Mouse (Mus musculus) stomach, embryonic 14.5 days (tissue): Measurements from ENCODE around the gene Slco2a1. TPM values are rescaled to one million over a fixed set of nuclear protein-coding genes. Genes with fewer than 3 reads are reported as not detected.

Source experiments
- ATAC-seq: fragments of 200-750 bp; cut with Nextera tagmentation; 2 replicates; pipeline ENCODE4 v1.8.0; 2017; ENCODE audit warnings: low read depth, moderate TSS enrichment; ENCODE audit not compliant: insufficient number of reproducible peaks, insufficient read depth, low FRiP score
- H3K27ac ChIP-seq: fragments of 300-500 bp; sonication (generic); 2 replicates; pipeline ENCODE4 v1.5.1; 2014; ENCODE audit warnings: mild to moderate bottlenecking, low read length, moderate library complexity, mixed read lengths
- H3K27me3 ChIP-seq: fragments of 300-500 bp; sonication (generic); 2 replicates; pipeline ENCODE4 v1.6.1; 2014; ENCODE audit warnings: low read length, control low read depth, mixed read lengths; ENCODE audit not compliant: control insufficient read depth, insufficient read depth
- H3K36me3 ChIP-seq: fragments of 300-500 bp; sonication (generic); 2 replicates; pipeline ENCODE4 v1.6.1; 2014; ENCODE audit warnings: mild to moderate bottlenecking, control low read depth, low read length, moderate library complexity, mixed read lengths; ENCODE audit not compliant: control insufficient read depth, insufficient read depth
- H3K4me1 ChIP-seq: fragments of 300-500 bp; sonication (generic); 2 replicates; pipeline ENCODE4 v1.6.1; 2014; ENCODE audit warnings: low read length, control low read depth, mixed read lengths; ENCODE audit not compliant: control insufficient read depth, insufficient read depth
- H3K4me2 ChIP-seq: fragments of 300-500 bp; sonication (generic); replicated peaks from 2 replicates; pipeline ENCODE4 v1.6.1; 2014; ENCODE audit warnings: low read depth, low read length, control low read depth
- H3K4me3 ChIP-seq: fragments of 300-500 bp; sonication (generic); 2 replicates; pipeline ENCODE4 v1.5.1; 2014; ENCODE audit warnings: low read depth, low read length, control low read depth
- H3K9ac ChIP-seq: fragments of 300-500 bp; sonication (generic); replicated peaks from 2 replicates; pipeline ENCODE4 v1.6.1; 2014; ENCODE audit warnings: low read depth, mild to moderate bottlenecking, control low read depth, low read length, moderate library complexity, mixed read lengths
- H3K9me3 ChIP-seq: fragments of 300-500 bp; sonication (generic); 2 replicates; pipeline ENCODE4 v1.6.1; 2016; ENCODE audit warnings: low read depth, low read length, control low read depth; ENCODE audit not compliant: control insufficient read depth
- WGBS: fragments of 180-500 bp; shearing (Covaris S2); extraction: QIAGEN DNeasy Blood & Tissue Kit; methylation state at CpG from one replicate; pipeline ENCODE4 v1.1.7; 2014; 5-methylcytosine and 5-hydroxymethylcytosine counted together
- polyA plus RNA-seq: library from polyadenylated mRNA; unstranded; fragments of >200 nt; fragmentation: Nextera tagmentation; extraction: Ambion mirVana; gene quantifications from 2 replicates; pipeline ENCODE4 v1.2.1, GENCODE M21; 2014

The Slco2a1 gene
- polyA plus RNA-seq, 1 experiment from 2014 or later, result 9.1 TPM

DNA sequence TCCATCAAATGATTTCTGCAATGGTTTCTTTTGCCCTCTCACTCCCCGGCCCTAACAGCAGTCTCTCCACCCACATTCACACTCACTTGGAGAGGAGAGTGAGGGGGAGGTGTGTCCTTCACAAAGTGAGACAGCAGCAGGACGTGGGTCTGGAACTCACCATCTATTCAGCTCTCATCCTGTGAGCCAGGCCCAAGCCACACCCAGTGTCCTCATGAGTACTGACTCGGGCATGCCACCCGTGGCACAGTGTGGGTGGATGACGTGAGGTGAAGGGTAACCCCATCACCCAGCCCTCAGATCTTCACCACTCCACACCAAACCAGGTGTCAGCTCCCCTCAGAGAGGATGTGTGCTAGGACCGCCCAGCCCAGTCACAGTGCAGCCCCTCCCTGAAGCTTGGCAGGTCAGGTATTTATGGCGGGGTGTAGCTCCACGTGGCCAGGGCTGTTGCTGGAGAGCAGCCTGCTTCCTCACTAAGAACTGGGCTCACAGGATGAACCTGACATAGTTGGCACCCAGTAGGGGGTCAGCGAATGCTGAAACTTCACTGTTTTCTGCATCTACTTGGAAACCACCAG, 146.0 kb downstream of the Slco2a1 start:
- Histone ChIP-seq H3K4me3 (no peak overlapping the region), H3K36me3 (no peaks in the 10 kb centered on the region), H3K9ac (no peak overlapping the region), H3K27me3 (no peaks in the 10 kb centered on the region), H3K9me3 (no peaks in the 10 kb centered on the region), H3K4me2 (no peak overlapping the region), H3K27ac (no peak overlapping the region), H3K4me1 (no peaks in the 10 kb centered on the region)
- ATAC-seq, result peak; percentile 54
- WGBS, result 44% methylated on average over 9 of the region's 9 CpGs

- Histone ChIP-seq H3K9ac (no peak overlapping the region), H3K27me3 (no peaks in the 10 kb centered on the region), H3K4me3 (no peak overlapping the region), H3K27ac (no peak overlapping the region), H3K36me3 (no peaks in the 10 kb centered on the region), H3K4me1 (peaks cover 3% of the 10 kb centered on the region; the same call in 1 of the 2 replicates), H3K9me3 (no peaks in the 10 kb centered on the region), H3K4me2 (no peak overlapping the region)
- 74% methylated on average over 6 of the region's 6 CpGs for WGBS
- ATAC-seq, result no peak
These were observed 151.0 kb downstream of the Slco2a1 start for GRCm38 (mm10) chr9:103139481-103139880.

DNA sequence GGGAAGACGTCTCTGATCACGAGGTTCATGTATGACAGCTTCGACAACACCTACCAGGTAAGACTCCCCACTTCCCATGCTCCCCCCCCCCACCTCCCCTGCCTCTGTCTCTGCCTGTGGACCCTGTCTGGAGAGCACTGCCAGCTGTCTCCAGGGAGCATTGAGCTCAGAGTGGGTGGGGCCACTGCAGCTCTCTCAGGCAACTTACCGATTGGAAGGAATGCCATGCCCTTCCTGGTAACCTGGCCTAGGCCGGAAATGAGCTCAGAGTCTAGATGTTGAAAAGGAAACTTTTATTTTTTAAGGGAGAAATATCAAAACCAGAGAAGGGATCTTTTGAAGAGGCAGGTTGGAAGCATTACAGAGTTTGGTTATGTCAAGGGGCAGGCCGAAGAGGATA, 151.9 kb downstream of the Slco2a1 start:
- no peak overlapping the region for H3K4me3 ChIP-seq
- no peak for ATAC-seq
- 84% methylated on average over 6 of the region's 6 CpGs for WGBS

DNA sequence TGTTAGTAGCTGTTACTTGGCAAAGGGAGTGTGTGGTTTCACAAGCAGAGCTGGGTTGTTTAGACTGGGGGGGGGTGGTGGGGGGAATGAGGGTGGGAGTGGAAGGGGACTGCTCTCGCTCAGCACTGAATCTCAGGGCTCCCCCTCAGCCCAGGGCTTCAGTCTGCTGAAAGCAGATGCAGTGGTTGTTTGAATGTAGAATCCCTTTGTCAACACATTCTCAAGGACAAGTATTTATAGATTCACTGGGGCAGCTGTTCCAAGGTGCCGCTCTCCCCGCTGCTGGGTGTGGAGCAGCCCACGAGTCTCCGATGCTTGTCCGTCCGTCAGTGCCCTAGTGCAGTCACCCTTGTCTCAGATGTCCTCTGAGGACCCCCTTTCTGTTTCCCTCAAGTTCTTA, 152.8 kb downstream of the Slco2a1 start:
- 79% methylated on average over 7 of the region's 7 CpGs for WGBS
- peaks cover 3% of the 10 kb centered on the region; the same call in 1 of the 2 replicates for H3K4me1 ChIP-seq

More for the DNA sequence above, 151.9 kb downstream of the Slco2a1 start:
- Histone ChIP-seq H3K36me3 (no peaks in the 10 kb centered on the region), H3K4me1 (peaks cover 3% of the 10 kb centered on the region; the same call in 1 of the 2 replicates), H3K9me3 (no peaks in the 10 kb centered on the region), H3K27me3 (no peaks in the 10 kb centered on the region), H3K27ac (no peak overlapping the region), H3K4me2 (no peak overlapping the region), H3K9ac (no peak overlapping the region)

GRCm38 (mm10) chr9:103143881-103144280, 155.4 kb downstream of the Slco2a1 start:
- Histone ChIP-seq H3K36me3 (no peaks in the 10 kb centered on the region), H3K9me3 (no peaks in the 10 kb centered on the region), H3K4me1 (peaks cover 3% of the 10 kb centered on the region; the same call in 1 of the 2 replicates), H3K4me2 (no peak overlapping the region), H3K27me3 (no peaks in the 10 kb centered on the region), H3K9ac (no peak overlapping the region), H3K4me3 (no peak overlapping the region), H3K27ac (no peak overlapping the region)
- ATAC-seq, result 0 out of 2 replicates have a peak, but pooled peaks have one; percentile 6
- WGBS, result 36% methylated on average over 4 of the region's 4 CpGs

More for the DNA sequence above, 152.8 kb downstream of the Slco2a1 start:
- Histone ChIP-seq H3K36me3 (no peaks in the 10 kb centered on the region), H3K27ac (no peak overlapping the region), H3K4me2 (no peak overlapping the region), H3K9me3 (no peaks in the 10 kb centered on the region), H3K27me3 (no peaks in the 10 kb centered on the region), H3K9ac (no peak overlapping the region), H3K4me3 (no peak overlapping the region)
- no peak for ATAC-seq

DNA sequence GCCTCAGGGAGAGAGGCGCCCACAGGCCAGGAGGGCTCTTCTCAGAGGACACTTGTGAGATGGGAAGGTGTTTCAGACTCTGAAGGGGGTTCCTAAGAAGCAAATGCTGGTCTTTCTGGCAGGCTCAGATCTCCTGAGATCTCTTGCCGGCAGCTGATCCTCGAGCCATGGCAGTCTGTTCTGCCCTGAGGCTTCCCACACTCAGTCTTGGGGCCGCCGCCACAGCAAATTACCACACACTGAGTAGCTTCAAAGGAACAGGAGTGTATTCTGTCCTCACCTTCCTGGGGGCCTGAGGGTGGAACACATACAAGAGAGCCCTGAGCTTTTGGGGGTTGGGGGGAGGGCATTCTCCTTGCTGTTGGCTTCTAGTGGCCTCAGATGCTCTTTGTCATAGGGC, 156.8 kb downstream of the Slco2a1 start:
- ATAC-seq, result no peak
- Histone ChIP-seq H3K9me3 (no peaks in the 10 kb centered on the region), H3K4me2 (no peak overlapping the region), H3K4me3 (no peak overlapping the region), H3K36me3 (no peaks in the 10 kb centered on the region), H3K4me1 (peaks cover 3% of the 10 kb centered on the region; the same call in 1 of the 2 replicates), H3K27ac (no peak overlapping the region), H3K9ac (no peak overlapping the region), H3K27me3 (no peaks in the 10 kb centered on the region)
- WGBS, result 49% methylated on average over 5 of the region's 5 CpGs

Other genes with a start within 250 kb of the Slco2a1 start
- gene Ryk, start 153.8 kb upstream of the Slco2a1 start, polyA plus RNA-seq, result 28.6 and 31.3 TPM in 2 replicates
- 5.4 and 6.1 TPM in 2 replicates for gene Rab6b, start 123.1 kb downstream of the Slco2a1 start, polyA plus RNA-seq
- 57.3 and 61.1 TPM in 2 replicates for gene Srprb, start 213.4 kb downstream of the Slco2a1 start, polyA plus RNA-seq
- gene Gm20425, start 241.6 kb downstream of the Slco2a1 start, polyA plus RNA-seq, result 1.9 TPM in 1 of 2 replicates, not detected in the other
- 26.8 and 29.8 TPM in 2 replicates for gene Trf, start 241.7 kb downstream of the Slco2a1 start, polyA plus RNA-seq